Mouse (Mus musculus): ENCODE results near the gene Ptger1. TPM values are rescaled to one million over a fixed set of nuclear protein-coding genes. Genes with fewer than 3 reads are reported as not detected.
A peak's percentile ranks its signal among the peaks of the same experiment; 100 is the strongest.

Ptger1 gene
- polyA plus RNA-seq, 1 experiment from 2014 or later: 0.34 TPM

DNA sequence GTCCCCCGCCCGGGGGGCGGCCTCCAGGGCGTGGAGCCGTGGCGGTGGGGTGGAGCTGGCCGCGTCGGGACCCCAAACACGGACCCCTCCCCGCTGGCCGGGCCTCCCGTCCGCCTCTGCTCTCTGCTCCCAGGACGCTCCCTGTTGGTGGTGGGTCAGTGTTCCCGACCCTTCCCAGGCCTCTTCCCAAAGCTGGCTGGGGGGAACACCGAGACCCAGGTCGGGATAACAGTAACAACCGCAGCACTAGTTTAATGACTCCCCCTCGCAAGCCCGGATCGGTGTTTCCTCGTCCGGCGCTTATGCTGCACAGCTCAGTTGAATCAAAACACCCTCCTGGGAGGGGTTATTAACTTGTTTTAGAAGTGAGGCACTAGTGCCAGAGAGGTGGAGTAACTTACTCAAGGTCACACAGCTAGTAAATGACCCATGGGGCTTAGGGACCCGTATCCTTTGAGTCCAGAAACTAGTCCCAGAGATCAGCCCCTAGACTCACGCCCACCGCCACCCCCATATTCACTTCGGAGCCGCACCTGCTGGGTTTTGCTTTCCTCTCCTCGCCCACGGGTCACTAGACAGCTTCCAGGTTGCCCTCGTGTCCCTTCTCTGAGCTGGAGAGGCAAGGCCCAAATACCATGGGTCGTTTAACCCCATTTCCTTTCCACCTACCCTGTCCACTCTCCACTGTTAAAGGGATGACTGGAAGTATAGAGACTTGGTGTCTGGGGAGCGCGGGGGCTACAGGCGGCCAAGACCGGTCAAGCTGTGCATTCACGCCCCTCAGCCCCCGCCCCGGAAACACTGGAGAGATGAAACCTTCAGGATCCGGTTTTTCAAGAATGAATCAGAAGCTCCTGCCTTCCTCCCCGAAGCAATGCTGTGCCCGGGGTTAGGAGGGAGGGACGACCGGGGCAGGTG lies 13.5 kb upstream of the Ptger1 start:
- Histone ChIP-seq H3K27ac (ENCODE audit: low read depth, low read length) (0 out of 2 replicates have a peak overlapping the region, but pooled peaks have one; percentile 29), H3K36me3 (ENCODE audit: control insufficient read depth, insufficient read depth, low read length) (no peaks in the 10 kb centered on the region; the same call in 1 of the 2 replicates), H3K4me3 (ENCODE audit: low read depth, low read length) (peak overlapping the region; percentile 87), H3K9ac (ENCODE audit: low read length) (peak overlapping the region; percentile 87), H3K4me1 (ENCODE audit: control insufficient read depth, insufficient read depth, low read length) (peaks cover 10% of the 10 kb centered on the region), H3K4me2 (ENCODE audit: low read depth) (peak overlapping the region; percentile 95), H3K27me3 (ENCODE audit: control insufficient read depth, insufficient read depth, low read length) (no peaks in the 10 kb centered on the region), H3K9me3 (ENCODE audit: control insufficient read depth, low read length) (no peaks in the 10 kb centered on the region)
- ATAC-seq (ENCODE audit: insufficient read depth, low FRiP score, low TSS enrichment): peak; percentile 70; the same call in 1 of the 2 replicates
- no peak for DNase-seq (ENCODE audit: low spot score)
- 4% methylated on average over 46 of the region's 46 CpGs for WGBS

DNA sequence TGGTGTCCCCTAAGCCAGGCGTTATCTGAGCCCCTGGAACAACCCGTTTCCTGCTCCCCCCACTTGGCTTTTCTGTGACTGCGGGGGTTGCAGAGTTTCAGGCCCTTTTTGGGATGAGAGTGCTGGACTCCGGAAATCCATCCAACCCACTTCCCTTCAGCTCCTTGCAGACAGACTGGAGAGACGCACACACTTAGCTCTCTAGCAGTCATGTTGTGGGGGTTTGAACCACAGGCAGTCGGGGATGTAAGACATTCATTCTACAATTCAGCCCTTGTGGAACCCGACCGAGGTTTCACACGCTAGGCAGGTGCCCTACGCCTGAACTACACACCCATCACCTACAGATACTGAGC lies 12.8 kb upstream of the Ptger1 start:
- no peaks in the 10 kb centered on the region; the same call in 1 of the 2 replicates for H3K36me3 ChIP-seq (ENCODE audit: control insufficient read depth, insufficient read depth, low read length)
- DNase-seq (ENCODE audit: low spot score) (no peak), ATAC-seq (ENCODE audit: insufficient read depth, low FRiP score, low TSS enrichment) (no peak)
- peaks cover 10% of the 10 kb centered on the region for H3K4me1 ChIP-seq (ENCODE audit: control insufficient read depth, insufficient read depth, low read length)
- WGBS: 48% methylated on average over 10 of the region's 10 CpGs
- peak overlapping the region; percentile 95 for H3K4me2 ChIP-seq (ENCODE audit: low read depth)
- no peaks in the 10 kb centered on the region for H3K27me3 ChIP-seq (ENCODE audit: control insufficient read depth, insufficient read depth, low read length)
- H3K9me3 ChIP-seq (ENCODE audit: control insufficient read depth, low read length): no peaks in the 10 kb centered on the region
- peak overlapping the region; percentile 87 for H3K4me3 ChIP-seq (ENCODE audit: low read depth, low read length)
- 0 out of 2 replicates have a peak overlapping the region, but pooled peaks have one; percentile 14 for H3K27ac ChIP-seq (ENCODE audit: low read depth, low read length)
- peak overlapping the region; percentile 87 for H3K9ac ChIP-seq (ENCODE audit: low read length)

DNA sequence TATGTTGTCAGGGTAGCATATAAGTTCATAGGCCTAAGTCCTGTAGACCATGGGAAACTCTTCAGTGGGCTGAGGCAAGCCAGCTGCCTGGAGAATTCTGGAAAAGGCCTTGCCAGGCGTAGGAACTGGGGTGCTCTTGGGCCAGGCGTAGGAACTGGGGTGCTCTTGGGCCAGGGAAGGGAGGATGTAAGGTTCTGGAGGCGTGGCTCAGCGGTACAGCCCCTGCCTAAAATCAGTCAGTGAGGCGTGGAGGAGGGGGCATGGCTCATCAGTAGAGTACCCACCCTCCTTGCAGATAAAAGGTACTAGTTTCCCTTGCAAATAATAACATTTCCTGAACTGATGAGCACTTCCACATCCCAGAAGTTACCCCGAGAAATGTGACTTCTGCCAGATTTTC lies 11.8 kb upstream of the Ptger1 start:
- Histone ChIP-seq H3K4me2 (ENCODE audit: low read depth) (no peak overlapping the region), H3K36me3 (ENCODE audit: control insufficient read depth, insufficient read depth, low read length) (no peaks in the 10 kb centered on the region; the same call in 1 of the 2 replicates), H3K4me1 (ENCODE audit: control insufficient read depth, insufficient read depth, low read length) (peaks cover 10% of the 10 kb centered on the region), H3K9ac (ENCODE audit: low read length) (no peak overlapping the region), H3K4me3 (ENCODE audit: low read depth, low read length) (no peak overlapping the region), H3K27ac (ENCODE audit: low read depth, low read length) (no peak overlapping the region), H3K27me3 (ENCODE audit: control insufficient read depth, insufficient read depth, low read length) (no peaks in the 10 kb centered on the region), H3K9me3 (ENCODE audit: control insufficient read depth, low read length) (no peaks in the 10 kb centered on the region)
- WGBS: 94% methylated on average over 6 of the region's 6 CpGs
- DNase-seq (ENCODE audit: low spot score): no peak
- ATAC-seq (ENCODE audit: insufficient read depth, low FRiP score, low TSS enrichment): no peak

DNA sequence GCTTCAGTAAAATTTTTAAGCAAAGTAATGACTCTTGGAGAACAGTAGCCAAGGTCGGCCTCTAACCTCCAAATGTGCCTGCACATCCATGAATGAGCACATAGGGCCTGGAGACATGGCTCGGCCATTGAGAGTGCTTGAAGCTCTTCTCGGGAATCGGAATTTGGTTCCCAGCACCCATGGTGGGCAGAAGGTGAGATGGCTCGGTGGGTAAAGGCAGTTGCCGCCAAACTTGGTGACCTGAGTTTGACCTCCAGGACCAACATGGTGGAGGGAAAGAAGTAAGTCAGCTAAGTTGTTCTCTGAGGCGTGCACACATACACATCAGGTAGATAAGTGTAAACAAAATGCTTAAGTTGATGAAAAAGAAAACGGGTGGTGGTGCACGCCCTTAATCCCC lies 10.4 kb upstream of the Ptger1 start:
- no peaks in the 10 kb centered on the region; the same call in 1 of the 2 replicates for H3K36me3 ChIP-seq (ENCODE audit: control insufficient read depth, insufficient read depth, low read length)
- H3K27ac ChIP-seq (ENCODE audit: low read depth, low read length): no peak overlapping the region
- 92% methylated on average over 9 of the region's 9 CpGs for WGBS

DNA sequence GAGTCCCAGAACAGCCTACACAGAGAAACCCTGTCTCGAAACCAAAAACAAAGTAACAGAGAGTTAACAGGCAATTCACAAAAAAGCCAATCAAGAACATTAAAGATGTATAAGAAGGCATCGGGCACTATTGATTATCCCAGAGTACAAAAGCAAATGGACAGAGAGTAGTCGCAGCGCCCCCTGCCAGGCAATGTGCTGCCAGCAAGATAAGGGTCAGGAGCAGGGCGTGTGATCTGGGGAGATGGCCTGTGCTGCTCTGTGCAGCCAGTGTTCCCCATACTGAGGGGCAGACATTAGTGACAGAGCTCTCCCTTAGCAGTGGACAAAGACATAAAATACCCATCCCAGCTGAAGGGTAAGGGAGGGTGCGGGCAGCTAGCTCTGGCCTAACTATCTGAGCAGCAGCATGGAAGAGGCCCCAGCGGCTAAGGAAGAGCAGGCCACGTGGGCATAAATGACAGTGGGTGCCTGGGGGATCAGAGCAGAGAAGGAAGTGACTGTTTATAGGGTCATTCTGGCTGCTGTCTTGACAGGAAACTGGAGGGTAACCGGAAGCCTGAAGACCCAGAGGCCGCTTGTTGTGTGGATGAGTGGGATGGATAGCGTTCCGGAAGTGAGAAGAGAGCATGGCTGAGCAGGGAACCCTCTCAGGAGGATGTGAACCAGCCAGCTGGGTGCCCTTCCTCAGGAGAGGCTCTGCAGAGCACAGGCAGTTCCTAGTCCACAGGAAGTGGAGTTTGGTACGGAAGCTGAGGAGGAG lies 9.8 kb upstream of the Ptger1 start:
- no peak for DNase-seq (ENCODE audit: low spot score)
- Histone ChIP-seq H3K4me2 (ENCODE audit: low read depth) (no peak overlapping the region), H3K27me3 (ENCODE audit: control insufficient read depth, insufficient read depth, low read length) (no peaks in the 10 kb centered on the region), H3K9me3 (ENCODE audit: control insufficient read depth, low read length) (no peaks in the 10 kb centered on the region), H3K4me1 (ENCODE audit: control insufficient read depth, insufficient read depth, low read length) (peaks cover 20% of the 10 kb centered on the region), H3K27ac (ENCODE audit: low read depth, low read length) (no peak overlapping the region), H3K36me3 (ENCODE audit: control insufficient read depth, insufficient read depth, low read length) (no peaks in the 10 kb centered on the region; the same call in 1 of the 2 replicates), H3K4me3 (ENCODE audit: low read depth, low read length) (no peak overlapping the region), H3K9ac (ENCODE audit: low read length) (no peak overlapping the region)
- WGBS: 74% methylated on average over 13 of the region's 13 CpGs
- no peak for ATAC-seq (ENCODE audit: insufficient read depth, low FRiP score, low TSS enrichment)

More for the DNA sequence above, 10.4 kb upstream of the Ptger1 start:
- DNase-seq (ENCODE audit: low spot score) (no peak), ATAC-seq (ENCODE audit: insufficient read depth, low FRiP score, low TSS enrichment) (no peak)
- H3K4me1 ChIP-seq (ENCODE audit: control insufficient read depth, insufficient read depth, low read length): peaks cover 16% of the 10 kb centered on the region
- no peak overlapping the region for H3K4me2 ChIP-seq (ENCODE audit: low read depth)
- no peaks in the 10 kb centered on the region for H3K9me3 ChIP-seq (ENCODE audit: control insufficient read depth, low read length)
- no peaks in the 10 kb centered on the region for H3K27me3 ChIP-seq (ENCODE audit: control insufficient read depth, insufficient read depth, low read length)
- H3K9ac ChIP-seq (ENCODE audit: low read length): no peak overlapping the region
- no peak overlapping the region for H3K4me3 ChIP-seq (ENCODE audit: low read depth, low read length)

DNA sequence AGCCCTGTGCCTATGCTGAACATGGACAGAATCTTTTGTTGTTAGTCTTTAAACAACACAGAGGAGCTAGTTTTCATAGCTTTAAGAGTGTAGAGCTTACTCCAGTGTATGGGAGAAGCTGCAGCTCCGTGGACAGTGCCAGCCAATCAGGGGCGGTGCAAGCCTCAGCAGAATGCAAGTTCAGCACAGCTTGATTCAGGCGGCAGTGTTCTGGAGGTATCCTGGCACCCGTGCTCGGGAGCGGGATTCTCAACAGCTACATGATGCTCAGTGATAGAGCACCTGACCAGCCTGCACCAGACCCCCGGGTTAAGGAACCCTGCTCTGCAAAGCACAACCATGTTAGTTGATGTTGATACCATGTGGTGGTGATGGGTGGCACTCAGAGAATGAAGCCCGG lies 5.9 kb upstream of the Ptger1 start:
- H3K36me3 ChIP-seq (ENCODE audit: control insufficient read depth, insufficient read depth, low read length): peaks cover 2% of the 10 kb centered on the region; the same call in 1 of the 2 replicates
- H3K27me3 ChIP-seq (ENCODE audit: control insufficient read depth, insufficient read depth, low read length): no peaks in the 10 kb centered on the region
- no peak overlapping the region for H3K4me3 ChIP-seq (ENCODE audit: low read depth, low read length)
- DNase-seq (ENCODE audit: low spot score) (no peak), ATAC-seq (ENCODE audit: insufficient read depth, low FRiP score, low TSS enrichment) (peak; percentile 10; the same call in 1 of the 2 replicates)
- no peaks in the 10 kb centered on the region for H3K9me3 ChIP-seq (ENCODE audit: control insufficient read depth, low read length)
- H3K27ac ChIP-seq (ENCODE audit: low read depth, low read length): no peak overlapping the region
- H3K9ac ChIP-seq (ENCODE audit: low read length): no peak overlapping the region
- peaks cover 10% of the 10 kb centered on the region for H3K4me1 ChIP-seq (ENCODE audit: control insufficient read depth, insufficient read depth, low read length)
- 8% methylated on average over 8 of the region's 8 CpGs for WGBS
- H3K4me2 ChIP-seq (ENCODE audit: low read depth): peak overlapping the region; percentile 14; the same call in 1 of the 2 replicates

DNA sequence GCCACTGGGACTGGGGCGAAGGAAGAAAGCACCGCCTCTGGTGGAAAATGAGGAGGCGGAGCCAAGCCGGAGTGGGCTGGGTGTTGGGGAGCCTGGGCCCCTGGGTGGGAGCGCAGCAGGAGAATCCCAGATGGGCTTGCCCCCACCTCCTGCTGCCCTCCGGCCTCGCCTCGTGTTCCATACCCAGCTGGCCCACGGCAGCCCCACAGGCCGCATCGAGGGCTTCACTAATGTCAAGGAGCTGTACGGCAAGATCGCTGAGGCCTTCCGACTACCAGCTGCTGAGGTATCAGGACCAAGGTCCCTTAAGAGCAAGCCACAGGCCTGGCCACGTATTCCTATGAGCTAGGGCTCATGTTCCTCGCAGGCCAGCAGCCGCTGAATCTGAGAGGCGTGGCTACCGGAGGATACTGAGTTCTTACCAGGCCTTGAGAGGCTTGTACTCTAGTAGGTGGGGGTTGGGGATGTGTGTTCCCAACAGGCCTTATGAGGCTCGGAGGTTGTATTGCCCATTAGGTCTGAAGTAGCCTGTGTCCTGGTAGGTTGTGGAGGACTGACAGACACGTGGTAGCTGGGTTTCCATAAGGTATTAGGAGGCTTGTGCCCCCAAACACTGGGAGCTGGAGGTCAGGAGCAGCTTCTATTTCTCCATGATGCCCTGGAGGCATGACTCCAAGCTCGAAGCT lies 5.3 kb upstream of the Ptger1 start:
- no peaks in the 10 kb centered on the region for H3K27me3 ChIP-seq (ENCODE audit: control insufficient read depth, insufficient read depth, low read length)
- peak overlapping the region; percentile 14; the same call in 1 of the 2 replicates for H3K4me2 ChIP-seq (ENCODE audit: low read depth)
- no peak overlapping the region for H3K4me3 ChIP-seq (ENCODE audit: low read depth, low read length)
- peaks cover 10% of the 10 kb centered on the region for H3K4me1 ChIP-seq (ENCODE audit: control insufficient read depth, insufficient read depth, low read length)
- WGBS: 16% methylated on average over 22 of the region's 22 CpGs
- H3K9me3 ChIP-seq (ENCODE audit: control insufficient read depth, low read length): no peaks in the 10 kb centered on the region
- peak overlapping the region; percentile 10 for H3K9ac ChIP-seq (ENCODE audit: low read length)
- ATAC-seq (ENCODE audit: insufficient read depth, low FRiP score, low TSS enrichment) (peak; percentile 5; the same call in 1 of the 2 replicates), DNase-seq (ENCODE audit: low spot score) (no peak)
- H3K27ac ChIP-seq (ENCODE audit: low read depth, low read length): no peak overlapping the region
- peaks cover 2% of the 10 kb centered on the region; the same call in 1 of the 2 replicates for H3K36me3 ChIP-seq (ENCODE audit: control insufficient read depth, insufficient read depth, low read length)

DNA sequence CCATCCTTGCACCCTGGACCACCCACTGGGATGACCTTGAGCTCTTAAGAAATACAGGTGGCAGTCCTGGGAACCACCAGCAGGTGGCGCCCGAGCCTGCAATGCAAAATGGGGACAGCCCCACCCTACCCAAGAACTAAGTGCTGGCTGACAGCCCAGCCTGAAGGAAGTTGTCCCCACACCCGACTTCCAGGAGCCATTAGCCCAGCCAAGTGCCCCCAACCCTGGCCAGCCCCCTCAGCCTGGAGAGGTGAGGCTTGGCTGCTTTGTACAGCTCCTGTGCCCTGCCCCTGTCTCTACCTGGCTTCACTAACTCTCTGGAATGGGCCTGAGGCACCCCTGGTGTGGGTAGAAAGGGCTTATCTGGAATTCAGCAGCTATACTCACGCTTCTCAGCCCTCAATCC lies 4.1 kb upstream of the Ptger1 start:
- H3K4me2 ChIP-seq (ENCODE audit: low read depth): no peak overlapping the region
- DNase-seq (ENCODE audit: low spot score) (peak; percentile 88), ATAC-seq (ENCODE audit: insufficient read depth, low FRiP score, low TSS enrichment) (no peak)
- H3K36me3 ChIP-seq (ENCODE audit: control insufficient read depth, insufficient read depth, low read length): 0 out of 2 replicates have a peak, but pooled peaks cover 2% of the 10 kb centered on the region
- H3K27me3 ChIP-seq (ENCODE audit: control insufficient read depth, insufficient read depth, low read length): no peaks in the 10 kb centered on the region; the same call in 1 of the 2 replicates
- H3K4me3 ChIP-seq (ENCODE audit: low read depth, low read length): no peak overlapping the region
- no peaks in the 10 kb centered on the region for H3K9me3 ChIP-seq (ENCODE audit: control insufficient read depth, low read length)
- H3K9ac ChIP-seq (ENCODE audit: low read length): no peak overlapping the region
- peaks cover 14% of the 10 kb centered on the region for H3K4me1 ChIP-seq (ENCODE audit: control insufficient read depth, insufficient read depth, low read length)
- WGBS: 16% methylated on average over 4 of the region's 4 CpGs
- H3K27ac ChIP-seq (ENCODE audit: low read depth, low read length): no peak overlapping the region

Data from neural tube, embryonic 11.5 days (tissue).